Mouse (Mus musculus): ENCODE measurements around the gene Pola2.

The Pola2 gene

GRCm38 (mm10) chr19:5963883-5964562, at the start of gene Pola2:
Pola2 (minus strand) TSS chr19:5964202.
- peak; percentile 91 to 92 for DNase-seq

GRCm38 (mm10) chr19:6013691-6014090, 49.7 kb upstream of the Pola2 start:
- no peak for DNase-seq

- DNase-seq, result no peak
Measured at GRCm38 (mm10) chr19:6009137-6009536, 45.1 kb upstream of the Pola2 start.

- no peak for DNase-seq
Measured at GRCm38 (mm10) chr19:6007013-6007412, 43.0 kb upstream of the Pola2 start.

- DNase-seq, result no peak
Measured at GRCm38 (mm10) chr19:6005541-6005940, 41.5 kb upstream of the Pola2 start.

- no peak for DNase-seq
Measured at GRCm38 (mm10) chr19:5999969-6000368, 36.0 kb upstream of the Pola2 start.

GRCm38 (mm10) chr19:5998180-5998579, 34.2 kb upstream of the Pola2 start:
- no peak for DNase-seq

GRCm38 (mm10) chr19:5994711-5995110, 30.7 kb upstream of the Pola2 start:
- DNase-seq, result peak; percentile 69 to 71

- no peak for DNase-seq
Measured at GRCm38 (mm10) chr19:5992012-5992411, 28.0 kb upstream of the Pola2 start.

- DNase-seq, result no peak
Measured at GRCm38 (mm10) chr19:5991467-5991866, 27.5 kb upstream of the Pola2 start.

- no peak for DNase-seq
Measured at GRCm38 (mm10) chr19:5990921-5991320, 26.9 kb upstream of the Pola2 start.

GRCm38 (mm10) chr19:5990033-5990432, 26.0 kb upstream of the Pola2 start:
- DNase-seq, result no peak

- no peak for DNase-seq
Measured at GRCm38 (mm10) chr19:5989585-5989984, 25.6 kb upstream of the Pola2 start.

- DNase-seq, result peak; percentile 34 to 73
Measured at GRCm38 (mm10) chr19:5988815-5989452, 24.9 kb upstream of the Pola2 start.

- no peak for DNase-seq
Measured at GRCm38 (mm10) chr19:5988027-5988814, 24.2 kb upstream of the Pola2 start.

GRCm38 (mm10) chr19:5986043-5986442, 22.0 kb upstream of the Pola2 start, which contains the start of gene Slc22a20:
Slc22a20 (minus strand) TSS chr19:5986143.
- no peak for DNase-seq

GRCm38 (mm10) chr19:5980477-5980876, 16.5 kb upstream of the Pola2 start:
- DNase-seq, result no peak

GRCm38 (mm10) chr19:5977717-5978116, 13.7 kb upstream of the Pola2 start:
- peak in 1 of 2 experiments; percentile 30 for DNase-seq

- DNase-seq, result peak; percentile 89
Measured at GRCm38 (mm10) chr19:5975676-5976075, 11.7 kb upstream of the Pola2 start.

- no peak for DNase-seq
Measured at GRCm38 (mm10) chr19:5975112-5975511, 11.1 kb upstream of the Pola2 start.

GRCm38 (mm10) chr19:5967664-5968063, 3.7 kb upstream of the Pola2 start:
- no peak for DNase-seq

GRCm38 (mm10) chr19:5966786-5967185, 2.8 kb upstream of the Pola2 start:
- DNase-seq, result no peak

- no peak for DNase-seq
Measured at GRCm38 (mm10) chr19:5965910-5966309, 1.9 kb upstream of the Pola2 start.

- peak; percentile 85 to 89 for DNase-seq
Measured at GRCm38 (mm10) chr19:5965280-5965679, 1.3 kb upstream of the Pola2 start.

Measured in cerebellum, postnatal 14 days (tissue).